Mouse (Mus musculus) hindbrain, embryonic 13.5 days (tissue): Measurements from ENCODE around the gene Cd28. TPM values are rescaled to one million over a fixed set of nuclear protein-coding genes. Genes with fewer than 3 reads are reported as not detected.
"Not testable (repeated sequence)": the region's sequence is repeated elsewhere in the genome, so short reads cannot be mapped to it uniquely, and the experiment has no call there.

Source experiments
- ATAC-seq: fragments of 200-750 bp; cut with Nextera tagmentation; 2 replicates; pipeline ENCODE4 v1.8.0; 2017; ENCODE audit warnings: moderate TSS enrichment; ENCODE audit not compliant: low FRiP score
- H3K27ac ChIP-seq: fragments of 300-500 bp; sonication (generic); 2 replicates; pipeline ENCODE4 v1.5.1; 2015; ENCODE audit warnings: inconsistent platforms, mild to moderate bottlenecking, moderate library complexity
- H3K27me3 ChIP-seq: fragments of 300-500 bp; sonication (generic); 2 replicates; pipeline ENCODE4 v1.6.1; 2015; ENCODE audit warnings: mild to moderate bottlenecking, inconsistent platforms
- H3K36me3 ChIP-seq: fragments of 300-500 bp; sonication (generic); 2 replicates; pipeline ENCODE4 v1.6.1; 2015; ENCODE audit warnings: mild to moderate bottlenecking, inconsistent platforms
- H3K4me1 ChIP-seq: fragments of 300-500 bp; sonication (generic); replicated peaks from 2 replicates; pipeline ENCODE4 v1.6.1; 2015; ENCODE audit warnings: inconsistent platforms
- H3K4me2 ChIP-seq: fragments of 300-500 bp; sonication (generic); 2 replicates; pipeline ENCODE4 v1.6.1; 2015; ENCODE audit warnings: inconsistent platforms, mild to moderate bottlenecking, moderate library complexity
- H3K4me3 ChIP-seq: fragments of 300-500 bp; sonication (generic); 2 replicates; pipeline ENCODE4 v1.5.1; 2015; ENCODE audit warnings: mild to moderate bottlenecking, inconsistent platforms
- H3K9ac ChIP-seq: fragments of 300-500 bp; sonication (generic); 2 replicates; pipeline ENCODE4 v1.6.1; 2015; ENCODE audit warnings: mild to moderate bottlenecking, inconsistent platforms
- H3K9me3 ChIP-seq: fragments of 300-500 bp; sonication (generic); 2 replicates; pipeline ENCODE4 v1.6.1; 2016; ENCODE audit warnings: inconsistent platforms
- WGBS: fragments of 180-500 bp; shearing (Covaris S2); methylation state at CpG from one replicate; pipeline ENCODE4 v1.1.7; 2015; 5-methylcytosine and 5-hydroxymethylcytosine counted together
- polyA plus RNA-seq: library from polyadenylated mRNA; unstranded; fragments of >200 nt; fragmentation: Nextera tagmentation; extraction: Ambion mirVana; gene quantifications from 2 replicates; pipeline ENCODE4 v1.2.1, GENCODE M21; 2015

Gene Cd28
- polyA plus RNA-seq, 1 experiment from 2014 or later, result 0.10 TPM

GRCm38 (mm10) chr1:60808466-60808865 lies 91.9 kb downstream of the Cd28 start:
- no peak overlapping the region for H3K4me3 ChIP-seq
- H3K36me3 ChIP-seq, result no peaks in the 10 kb centered on the region
- 84% methylated on average over 2 of the region's 2 CpGs for WGBS
- H3K4me1 ChIP-seq, result 0 out of 2 replicates have a peak, but pooled peaks cover 7% of the 10 kb centered on the region
- no peak for ATAC-seq
- no peaks in the 10 kb centered on the region for H3K27me3 ChIP-seq
- no peak overlapping the region for H3K4me2 ChIP-seq
- H3K9me3 ChIP-seq, result no peaks in the 10 kb centered on the region
- no peak overlapping the region for H3K9ac ChIP-seq
- H3K27ac ChIP-seq, result no peak overlapping the region

- Histone ChIP-seq H3K4me2 (no peak overlapping the region), H3K36me3 (no peaks in the 10 kb centered on the region), H3K9ac (no peak overlapping the region), H3K9me3 (no peaks in the 10 kb centered on the region), H3K27me3 (no peaks in the 10 kb centered on the region), H3K4me1 (0 out of 2 replicates have a peak, but pooled peaks cover 7% of the 10 kb centered on the region), H3K27ac (no peak overlapping the region), H3K4me3 (no peak overlapping the region)
- 76% methylated on average over 12 of the region's 12 CpGs for WGBS
- no peak for ATAC-seq
Observed at GRCm38 (mm10) chr1:60809166-60809565, 92.6 kb downstream of the Cd28 start.

GRCm38 (mm10) chr1:60810821-60811220 lies 94.2 kb downstream of the Cd28 start:
- ATAC-seq, result no peak
- Histone ChIP-seq H3K9ac (no peak overlapping the region), H3K9me3 (no peaks in the 10 kb centered on the region), H3K36me3 (no peaks in the 10 kb centered on the region), H3K4me2 (no peak overlapping the region), H3K4me1 (0 out of 2 replicates have a peak, but pooled peaks cover 7% of the 10 kb centered on the region), H3K4me3 (no peak overlapping the region), H3K27me3 (no peaks in the 10 kb centered on the region), H3K27ac (no peak overlapping the region)

- no peaks in the 10 kb centered on the region for H3K9me3 ChIP-seq
- H3K9ac ChIP-seq, result no peak overlapping the region
- no peaks in the 10 kb centered on the region for H3K36me3 ChIP-seq
- no peak overlapping the region for H3K4me3 ChIP-seq
- 0 out of 2 replicates have a peak, but pooled peaks cover 7% of the 10 kb centered on the region for H3K4me1 ChIP-seq
- H3K27me3 ChIP-seq, result no peaks in the 10 kb centered on the region
- no peak for ATAC-seq
- no peak overlapping the region for H3K27ac ChIP-seq
- H3K4me2 ChIP-seq, result no peak overlapping the region
- 92% methylated on average over 1 of the region's 1 CpGs for WGBS
Observed at GRCm38 (mm10) chr1:60811998-60812397, 95.4 kb downstream of the Cd28 start.

GRCm38 (mm10) chr1:60813411-60813810 lies 96.8 kb downstream of the Cd28 start:
- Histone ChIP-seq H3K4me1 (0 out of 2 replicates have a peak, but pooled peaks cover 7% of the 10 kb centered on the region), H3K36me3 (no peaks in the 10 kb centered on the region), H3K4me3 (no peak overlapping the region), H3K9ac (no peak overlapping the region), H3K27ac (no peak overlapping the region), H3K27me3 (no peaks in the 10 kb centered on the region), H3K9me3 (no peaks in the 10 kb centered on the region), H3K4me2 (no peak overlapping the region)
- no peak for ATAC-seq
- WGBS, result 85% methylated on average over 2 of the region's 2 CpGs

GRCm38 (mm10) chr1:60815912-60816311 lies 99.3 kb downstream of the Cd28 start:
- H3K27ac ChIP-seq, result no peak overlapping the region
- H3K9me3 ChIP-seq, result no peaks in the 10 kb centered on the region
- H3K4me2 ChIP-seq, result no peak overlapping the region
- no peak for ATAC-seq
- H3K4me1 ChIP-seq, result no peaks in the 10 kb centered on the region
- H3K4me3 ChIP-seq, result no peak overlapping the region
- H3K36me3 ChIP-seq, result no peaks in the 10 kb centered on the region
- WGBS, result 93% methylated on average over 6 of the region's 6 CpGs
- H3K9ac ChIP-seq, result no peak overlapping the region
- H3K27me3 ChIP-seq, result no peaks in the 10 kb centered on the region

GRCm38 (mm10) chr1:60818491-60818890 lies 101.9 kb downstream of the Cd28 start:
- WGBS, result 68% methylated on average over 4 of the region's 4 CpGs

GRCm38 (mm10) chr1:60819993-60820392 lies 103.4 kb downstream of the Cd28 start:
- Histone ChIP-seq H3K4me1 (no peaks in the 10 kb centered on the region), H3K36me3 (no peaks in the 10 kb centered on the region), H3K9me3 (no peaks in the 10 kb centered on the region), H3K4me2 (no peak overlapping the region), H3K27ac (no peak overlapping the region), H3K27me3 (no peaks in the 10 kb centered on the region), H3K9ac (no peak overlapping the region), H3K4me3 (no peak overlapping the region)
- WGBS, result 89% methylated on average over 2 of the region's 2 CpGs
- no peak for ATAC-seq

More at GRCm38 (mm10) chr1:60818491-60818890, 101.9 kb downstream of the Cd28 start:
- H3K4me1 ChIP-seq, H3K4me3 ChIP-seq, H3K36me3 ChIP-seq, H3K27me3 ChIP-seq, H3K27ac ChIP-seq, H3K9ac ChIP-seq, H3K4me2 ChIP-seq, H3K9me3 ChIP-seq, ATAC-seq: not testable (repeated sequence)

- Histone ChIP-seq H3K36me3 (no peaks in the 10 kb centered on the region), H3K4me2 (no peak overlapping the region), H3K27me3 (no peaks in the 10 kb centered on the region), H3K9ac (no peak overlapping the region), H3K4me1 (0 out of 2 replicates have a peak, but pooled peaks cover 4% of the 10 kb centered on the region), H3K4me3 (no peak overlapping the region), H3K9me3 (no peaks in the 10 kb centered on the region), H3K27ac (no peak overlapping the region)
- 87% methylated on average over 2 of the region's 2 CpGs for WGBS
- ATAC-seq, result no peak
Observed at GRCm38 (mm10) chr1:60820981-60821380, 104.4 kb downstream of the Cd28 start.

- no peak overlapping the region for H3K27ac ChIP-seq
- no peaks in the 10 kb centered on the region for H3K36me3 ChIP-seq
- WGBS, result 85% methylated on average over 3 of the region's 3 CpGs
- no peak overlapping the region for H3K9ac ChIP-seq
- no peaks in the 10 kb centered on the region for H3K9me3 ChIP-seq
- H3K4me2 ChIP-seq, result no peak overlapping the region
- H3K4me3 ChIP-seq, result no peak overlapping the region
- no peak for ATAC-seq
- no peaks in the 10 kb centered on the region for H3K27me3 ChIP-seq
- H3K4me1 ChIP-seq, result 0 out of 2 replicates have a peak, but pooled peaks cover 4% of the 10 kb centered on the region
Observed at GRCm38 (mm10) chr1:60821590-60821989, 105.0 kb downstream of the Cd28 start.

Other genes with a start within 250 kb of the Cd28 start
- 27.6 and 28.2 TPM in 2 replicates for gene Raph1, start 149.7 kb upstream of the Cd28 start, polyA plus RNA-seq
- not detected in 2 replicates for gene Ctla4, start 170.2 kb downstream of the Cd28 start, polyA plus RNA-seq